Mouse (Mus musculus) intestine, embryonic 16.5 days (tissue): ENCODE data around the gene C2cd2. TPM values are rescaled to one million over a fixed set of nuclear protein-coding genes. Genes with fewer than 3 reads are reported as not detected.

Source experiments
- ATAC-seq: fragments of 200-750 bp; cut with Nextera tagmentation; 2 replicates; pipeline ENCODE4 v1.8.0; 2017; ENCODE audit warnings: moderate TSS enrichment, moderate library complexity
- H3K27ac ChIP-seq: fragments of 300-500 bp; sonication (generic); 2 replicates; pipeline ENCODE4 v1.5.1; 2014; ENCODE audit warnings: mild to moderate bottlenecking, low read length
- H3K27me3 ChIP-seq: fragments of 300-500 bp; sonication (generic); replicated peaks from 2 replicates; pipeline ENCODE4 v1.6.1; 2014; ENCODE audit warnings: low read length, control low read depth, mixed read lengths; ENCODE audit not compliant: control insufficient read depth, insufficient read depth
- H3K36me3 ChIP-seq: fragments of 300-500 bp; sonication (generic); 2 replicates; pipeline ENCODE4 v1.6.1; 2014; ENCODE audit warnings: low read length, control low read depth; ENCODE audit not compliant: control insufficient read depth, insufficient read depth
- H3K4me1 ChIP-seq: fragments of 300-500 bp; sonication (generic); 2 replicates; pipeline ENCODE4 v1.6.1; 2014; ENCODE audit warnings: low read length, control low read depth, mixed read lengths; ENCODE audit not compliant: control insufficient read depth, insufficient read depth
- H3K4me2 ChIP-seq: fragments of 300-500 bp; sonication (generic); 2 replicates; pipeline ENCODE4 v1.6.1; 2014; ENCODE audit warnings: low read depth, low read length, control low read depth
- H3K4me3 ChIP-seq: fragments of 300-500 bp; sonication (generic); 2 replicates; pipeline ENCODE4 v1.5.1; 2014; ENCODE audit warnings: mild to moderate bottlenecking, low read length
- H3K9ac ChIP-seq: fragments of 300-500 bp; sonication (generic); 2 replicates; pipeline ENCODE4 v1.6.1; 2014; ENCODE audit warnings: low read depth, low read length
- H3K9me3 ChIP-seq: fragments of 300-500 bp; sonication (generic); 2 replicates; pipeline ENCODE4 v1.6.1; 2016; ENCODE audit warnings: low read length, control low read depth; ENCODE audit not compliant: control insufficient read depth
- WGBS: fragments of 180-500 bp; shearing (Covaris S2); extraction: QIAGEN DNeasy Blood & Tissue Kit; methylation state at CpG from one replicate; pipeline ENCODE4 v1.1.7; 2014; 5-methylcytosine and 5-hydroxymethylcytosine counted together
- polyA plus RNA-seq: library from polyadenylated mRNA; unstranded; fragments of >200 nt; fragmentation: Nextera tagmentation; extraction: Ambion mirVana; gene quantifications from 2 replicates; pipeline ENCODE4 v1.2.1, GENCODE M21; 2015

The C2cd2 gene
- polyA plus RNA-seq, 1 experiment from 2014 or later = 10.2 TPM

DNA sequence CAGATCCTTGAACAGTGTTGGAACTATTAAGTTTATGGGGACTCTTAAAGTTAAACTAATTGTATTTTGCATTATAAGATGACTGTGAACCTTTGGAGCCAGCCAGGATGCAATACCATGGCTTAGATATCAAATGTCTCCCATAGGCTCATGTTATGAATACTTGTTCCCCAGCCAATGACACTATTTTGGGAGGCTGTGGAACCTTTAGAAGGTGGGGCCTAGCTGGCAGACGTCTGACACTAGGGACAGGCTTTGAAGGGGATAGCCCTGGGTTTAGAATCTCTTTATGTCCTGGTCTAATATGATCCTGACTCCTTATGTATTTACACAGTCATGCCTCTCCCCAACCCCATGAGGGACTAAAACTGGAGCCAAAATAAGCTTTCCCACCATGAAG is 88.0 kb downstream of the C2cd2 start:
- H3K9ac ChIP-seq = no peak overlapping the region
- no peaks in the 10 kb centered on the region for H3K27me3 ChIP-seq
- H3K36me3 ChIP-seq = 0 out of 2 replicates have a peak, but pooled peaks cover 3% of the 10 kb centered on the region
- H3K27ac ChIP-seq = no peak overlapping the region
- no peak overlapping the region for H3K4me3 ChIP-seq
- H3K4me1 ChIP-seq = no peaks in the 10 kb centered on the region
- H3K4me2 ChIP-seq = no peak overlapping the region
- no peak for ATAC-seq
- H3K9me3 ChIP-seq = no peaks in the 10 kb centered on the region
- 52% methylated on average over 1 of the region's 1 CpGs for WGBS

DNA sequence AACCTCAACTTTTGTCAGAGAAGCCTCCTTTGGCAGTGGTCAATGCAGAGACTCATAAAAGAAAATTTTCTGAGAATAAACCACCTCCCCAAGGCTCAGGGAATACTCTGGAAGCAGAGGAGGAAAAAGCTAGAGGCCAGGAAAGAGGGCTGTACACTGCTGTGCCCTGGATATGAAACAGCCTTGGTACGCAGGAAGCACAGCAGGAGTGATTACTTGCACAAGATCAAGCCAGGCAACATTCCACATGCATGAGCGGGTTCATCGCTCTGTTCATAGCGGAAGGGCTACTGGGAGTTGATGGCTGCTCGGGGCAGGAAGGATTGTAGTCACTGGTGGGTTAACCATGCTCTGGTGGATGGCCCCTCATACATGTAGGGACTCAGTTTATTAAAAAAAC is 89.7 kb downstream of the C2cd2 start:
- WGBS = 86% methylated on average over 5 of the region's 5 CpGs
- Histone ChIP-seq H3K27ac (no peak overlapping the region), H3K36me3 (0 out of 2 replicates have a peak, but pooled peaks cover 3% of the 10 kb centered on the region), H3K4me3 (no peak overlapping the region), H3K27me3 (no peaks in the 10 kb centered on the region), H3K9me3 (no peaks in the 10 kb centered on the region), H3K4me1 (no peaks in the 10 kb centered on the region), H3K9ac (no peak overlapping the region), H3K4me2 (no peak overlapping the region)
- no peak for ATAC-seq

DNA sequence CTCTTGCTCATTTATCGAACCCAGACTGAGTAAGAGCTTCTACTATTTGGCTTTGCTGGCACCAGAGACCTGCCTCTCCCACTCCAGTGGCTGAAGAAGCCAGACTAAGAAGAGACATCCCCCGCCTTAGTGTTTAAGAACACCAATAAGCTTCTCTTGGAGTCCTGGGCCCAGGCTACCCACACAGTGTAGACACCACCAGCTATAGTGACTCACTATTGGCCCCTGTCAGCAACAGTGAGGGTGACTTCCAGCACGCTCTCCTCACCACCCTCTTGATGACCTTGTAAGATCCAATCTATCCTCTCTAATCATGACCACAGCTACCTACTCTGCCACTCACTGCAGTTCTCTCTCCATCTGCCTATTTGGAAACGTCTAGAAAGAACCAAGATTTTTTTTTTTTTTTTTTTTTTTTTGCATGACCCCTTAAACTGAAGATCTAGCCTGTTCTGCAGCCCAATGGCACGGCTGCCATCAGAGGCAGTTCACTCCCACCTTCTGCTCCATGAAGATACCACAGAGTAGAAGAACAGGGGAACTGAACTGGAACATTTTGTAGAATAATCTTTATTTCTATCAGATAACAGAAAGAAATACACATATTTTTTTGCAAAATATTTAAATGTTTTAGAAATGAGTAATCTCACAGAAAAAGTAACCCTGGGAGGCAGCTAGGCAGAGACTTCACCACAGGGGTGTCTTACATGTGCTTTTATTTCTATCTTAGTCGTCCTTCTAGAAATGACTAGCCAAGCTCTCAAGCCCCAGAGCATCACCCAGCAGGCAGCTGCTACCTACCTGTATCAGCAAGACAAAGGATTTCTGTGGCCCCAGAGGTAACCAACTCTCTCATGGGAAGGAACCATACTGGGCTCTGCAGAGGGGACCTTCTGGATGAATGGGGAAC is 93.0 kb downstream of the C2cd2 start:
- no peak for ATAC-seq
- Histone ChIP-seq H3K36me3 (no peaks in the 10 kb centered on the region), H3K4me1 (no peaks in the 10 kb centered on the region), H3K9me3 (no peaks in the 10 kb centered on the region), H3K4me2 (no peak overlapping the region), H3K4me3 (no peak overlapping the region), H3K9ac (no peak overlapping the region), H3K27me3 (no peaks in the 10 kb centered on the region), H3K27ac (no peak overlapping the region)
- 73% methylated on average over 6 of the region's 6 CpGs for WGBS

DNA sequence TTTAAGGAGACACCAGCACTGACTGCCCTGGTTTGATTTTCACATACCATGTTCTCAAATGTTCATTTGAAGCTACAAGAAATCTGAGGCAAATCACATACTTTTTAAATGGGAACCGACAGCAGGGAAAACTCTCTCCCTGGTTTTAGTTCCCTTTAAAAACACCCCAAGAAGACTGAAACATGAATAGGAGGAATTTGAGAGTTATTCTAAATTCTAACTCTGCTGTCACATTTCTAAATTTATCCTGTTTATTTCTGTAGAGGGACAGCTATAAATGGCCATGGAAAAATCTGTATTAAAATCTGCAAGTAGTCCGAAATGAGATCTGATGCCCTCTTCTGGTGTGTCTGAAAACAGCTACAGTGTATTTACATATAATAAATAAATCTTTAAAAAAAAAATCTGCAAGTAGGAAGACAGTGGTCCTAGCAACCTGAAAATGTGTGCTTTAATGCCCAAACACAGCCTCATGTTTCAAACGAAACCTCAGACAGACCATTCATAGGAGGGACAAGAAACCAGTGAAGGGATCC is 98.4 kb downstream of the C2cd2 start:
- Histone ChIP-seq H3K4me3 (no peak overlapping the region), H3K9me3 (no peaks in the 10 kb centered on the region), H3K27ac (no peak overlapping the region), H3K27me3 (no peaks in the 10 kb centered on the region), H3K4me1 (no peaks in the 10 kb centered on the region), H3K9ac (no peak overlapping the region), H3K36me3 (no peaks in the 10 kb centered on the region), H3K4me2 (no peak overlapping the region)
- WGBS = 84% methylated on average over 3 of the region's 3 CpGs
- ATAC-seq = no peak

DNA sequence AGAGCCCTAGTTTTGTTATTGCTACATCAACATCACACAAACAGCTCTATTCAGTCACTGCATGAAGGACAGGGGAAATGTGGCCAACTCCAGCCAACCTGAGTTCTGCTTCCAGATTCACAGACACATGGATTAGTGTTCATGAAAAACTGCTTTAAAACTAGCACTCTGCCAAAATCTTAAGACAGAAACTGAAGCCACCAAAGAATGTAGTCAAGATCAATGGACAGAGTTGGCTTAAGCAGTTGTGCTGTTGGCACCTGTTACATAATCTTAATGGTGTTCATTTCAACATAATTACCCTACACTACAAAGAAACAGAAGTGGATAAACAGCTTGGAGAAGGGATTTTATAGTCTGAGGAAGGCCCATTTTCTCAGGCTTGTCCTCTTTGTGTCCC is 106.3 kb downstream of the C2cd2 start:
- H3K27ac ChIP-seq = no peak overlapping the region
- H3K36me3 ChIP-seq = no peaks in the 10 kb centered on the region
- ATAC-seq = no peak

DNA sequence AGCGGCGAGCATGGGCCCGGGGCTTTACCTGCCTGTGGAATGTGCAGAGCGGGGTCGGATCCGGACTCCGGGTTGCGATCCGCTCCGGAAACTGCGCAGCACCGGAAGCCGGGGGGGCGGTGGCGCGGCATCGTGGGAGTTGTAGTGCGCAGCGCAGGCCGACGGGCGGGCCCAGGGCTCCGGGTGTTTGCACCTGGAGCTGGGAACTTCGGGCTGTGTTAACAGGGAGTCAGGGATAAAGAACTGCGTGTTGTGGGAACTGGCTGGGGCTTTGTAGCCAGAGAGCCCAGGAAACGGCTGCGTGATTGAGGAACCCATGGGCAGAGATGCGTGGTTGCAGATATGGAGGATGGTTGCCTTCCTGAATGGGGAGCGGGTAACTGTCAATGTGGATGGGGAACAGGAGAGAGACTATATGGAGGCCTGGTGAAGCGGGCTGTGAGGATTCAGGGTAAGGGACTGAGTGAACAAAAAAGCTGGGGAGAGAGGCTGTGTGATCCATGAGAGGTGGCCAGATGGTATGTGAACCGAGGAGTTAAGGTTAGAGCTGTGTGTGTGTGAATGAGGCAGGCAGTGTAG is 110.6 kb downstream of the C2cd2 start, which contains the start of gene Prdm15:
Gene Prdm15 (minus strand): TSS at position 110 of the 579 bp plus-strand sequence.
- Histone ChIP-seq H3K4me1 (peaks cover 11% of the 10 kb centered on the region), H3K4me3 (peak within 1 kb of the TSS; percentile 82), H3K4me2 (peak within 1 kb of the TSS; percentile 75), H3K27me3 (no peaks in the 10 kb centered on the region), H3K27ac (peak within 1 kb of the TSS; percentile 99), H3K9me3 (no peaks in the 10 kb centered on the region), H3K36me3 (no peaks in the 10 kb centered on the region), H3K9ac (peak within 1 kb of the TSS; percentile 95)
- under 1% methylated on average over 31 of the region's 31 CpGs for WGBS
- peak; percentile 92 for ATAC-seq

More for the DNA sequence above, 106.3 kb downstream of the C2cd2 start:
- Histone ChIP-seq H3K9me3 (no peaks in the 10 kb centered on the region), H3K27me3 (no peaks in the 10 kb centered on the region), H3K4me3 (no peak overlapping the region), H3K4me1 (0 out of 2 replicates have a peak, but pooled peaks cover 2% of the 10 kb centered on the region), H3K9ac (no peak overlapping the region), H3K4me2 (no peak overlapping the region)

DNA sequence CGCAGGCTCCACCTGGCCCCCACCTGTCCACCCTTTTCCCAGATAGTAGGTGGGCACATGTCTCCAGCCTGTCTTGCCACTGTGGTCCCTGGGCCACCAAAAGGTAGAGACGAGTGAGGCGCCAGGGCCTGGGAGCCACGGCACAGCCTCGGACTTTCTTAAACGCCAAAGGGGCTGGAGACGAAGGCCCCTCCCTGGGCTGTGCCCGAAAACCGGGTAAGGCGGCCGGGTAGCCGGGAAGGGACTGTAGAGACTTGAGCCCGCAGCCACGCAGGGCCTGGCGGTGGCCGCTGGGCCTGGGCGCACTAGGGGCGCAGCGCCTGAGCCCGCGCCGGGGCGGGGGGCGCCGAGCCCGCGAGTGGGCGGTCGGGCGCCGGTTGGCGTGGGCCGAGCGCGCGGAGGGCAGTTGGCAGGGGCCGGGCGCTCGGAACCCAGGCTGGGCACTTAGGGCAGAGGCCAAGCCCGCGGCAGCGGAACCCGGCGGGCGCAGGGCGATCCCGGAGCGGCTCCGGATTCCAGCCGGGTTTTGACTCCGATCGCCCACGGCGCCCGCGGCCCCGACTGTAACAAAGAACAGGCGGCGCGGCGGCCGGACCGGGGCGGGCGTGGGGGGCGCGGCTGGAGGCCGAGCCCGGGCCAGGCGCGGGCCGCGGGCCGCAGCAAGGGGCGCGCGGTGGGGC is 111.2 kb downstream of the C2cd2 start:
- peak; percentile 91 for ATAC-seq
- no peaks in the 10 kb centered on the region for H3K27me3 ChIP-seq
- peak overlapping the region; percentile 95 for H3K9ac ChIP-seq
- H3K4me1 ChIP-seq = peaks cover 11% of the 10 kb centered on the region
- under 1% methylated on average over 77 of the region's 77 CpGs for WGBS
- peak overlapping the region; percentile 55 for H3K4me2 ChIP-seq
- H3K36me3 ChIP-seq = no peaks in the 10 kb centered on the region
- peak overlapping the region; percentile 99 for H3K27ac ChIP-seq
- peak overlapping the region; percentile 82 for H3K4me3 ChIP-seq
- no peaks in the 10 kb centered on the region for H3K9me3 ChIP-seq

DNA sequence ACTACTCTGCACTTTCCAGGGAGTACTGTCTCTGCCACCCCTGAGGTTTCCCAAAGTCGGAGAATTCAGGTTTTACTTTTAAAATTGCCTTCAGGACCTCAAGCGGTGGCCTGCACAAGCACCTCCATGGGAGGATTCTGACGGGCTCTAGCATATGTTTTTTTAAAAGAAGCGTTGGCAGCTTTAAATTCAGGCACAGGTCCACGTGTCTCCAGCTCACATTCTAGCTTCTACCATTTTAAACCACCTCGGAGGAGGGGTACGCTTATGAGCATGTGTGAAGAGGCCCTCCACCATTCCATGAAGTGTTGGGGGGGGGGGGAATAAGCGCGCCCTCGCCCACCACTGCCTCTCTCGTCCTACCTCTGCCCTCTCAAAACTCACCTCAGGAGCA is 111.7 kb downstream of the C2cd2 start:
- under 1% methylated on average over 11 of the region's 11 CpGs for WGBS

DNA sequence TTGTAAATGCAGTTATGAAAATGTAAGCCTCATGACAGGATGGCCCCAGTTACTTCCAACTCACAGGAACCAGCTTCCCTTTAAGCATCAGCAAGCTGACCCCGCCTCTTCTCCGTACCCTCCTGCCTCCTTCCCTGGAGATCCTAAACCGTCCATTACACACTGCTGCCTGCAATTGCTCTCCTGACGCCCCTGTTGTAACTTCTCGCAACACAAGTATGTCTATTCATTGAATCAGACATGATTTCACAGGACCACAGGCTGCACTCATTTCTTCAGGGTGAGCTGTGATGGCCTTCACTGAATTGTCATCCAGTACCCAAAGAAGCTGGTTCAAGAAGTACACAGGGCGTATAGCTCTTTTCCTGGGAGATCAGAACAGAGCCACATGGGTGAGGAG is 113.6 kb downstream of the C2cd2 start:
- Histone ChIP-seq H3K4me1 (peaks cover 25% of the 10 kb centered on the region), H3K9ac (no peak overlapping the region), H3K36me3 (0 out of 2 replicates have a peak, but pooled peaks cover 4% of the 10 kb centered on the region), H3K4me3 (no peak overlapping the region), H3K4me2 (no peak overlapping the region), H3K9me3 (no peaks in the 10 kb centered on the region), H3K27ac (no peak overlapping the region), H3K27me3 (no peaks in the 10 kb centered on the region)
- no peak for ATAC-seq
- 76% methylated on average over 6 of the region's 6 CpGs for WGBS

More for the DNA sequence above, 111.7 kb downstream of the C2cd2 start:
- Histone ChIP-seq H3K27ac (peak overlapping the region; percentile 99), H3K27me3 (no peaks in the 10 kb centered on the region), H3K4me1 (peaks cover 13% of the 10 kb centered on the region), H3K9ac (peak overlapping the region; percentile 95), H3K9me3 (no peaks in the 10 kb centered on the region), H3K36me3 (0 out of 2 replicates have a peak, but pooled peaks cover under 1% of the 10 kb centered on the region), H3K4me2 (peak overlapping the region; percentile 55), H3K4me3 (peak overlapping the region; percentile 82)
- peak; percentile 31 for ATAC-seq
